Mouse (Mus musculus) spleen, postnatal 4 days (tissue): ENCODE measurements around the gene Tmigd3.

Experiments
- DNase-seq, 2 experiments: peaks; one replicate each; pipeline ENCODE4 v3.0.0; 2022; ENCODE audit warnings: low spot score in 2 of 2

Gene Tmigd3

GRCm38 (mm10) chr3:105870558-105870957, at the start of gene Tmigd3, which contains the start of gene Adora3:
Gene Tmigd3 (plus strand): TSS chr3:105870903.
Gene Adora3 (plus strand): TSS chr3:105870858.
- DNase-seq: no peak

GRCm38 (mm10) chr3:105821504-105821903, 49.2 kb upstream of the Tmigd3 start:
- DNase-seq: no peak

- DNase-seq: no peak
These were observed 47.1 kb upstream of the Tmigd3 start for GRCm38 (mm10) chr3:105823609-105824008.

DNA sequence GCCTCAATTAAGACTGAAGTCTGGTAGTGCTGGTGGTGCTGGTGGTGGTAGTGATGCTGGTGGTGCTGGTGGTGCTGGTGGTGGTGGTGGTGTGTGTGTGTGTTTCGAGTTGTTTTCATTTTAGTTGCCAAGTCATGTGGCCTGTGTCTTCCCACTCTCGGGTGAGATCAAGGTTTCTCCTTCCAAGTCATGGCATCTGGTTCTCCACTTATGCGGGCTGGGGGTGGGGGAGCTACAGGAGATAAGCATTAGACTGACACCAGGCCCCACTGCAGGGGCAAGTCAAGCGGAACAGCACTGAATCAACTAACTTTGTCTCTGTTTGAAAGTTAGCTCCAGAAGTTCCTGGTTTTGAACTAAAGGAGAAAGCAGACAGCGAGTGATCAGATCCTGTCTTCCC, 46.6 kb upstream of the Tmigd3 start:
- no peak for DNase-seq

GRCm38 (mm10) chr3:105824704-105825103, 46.0 kb upstream of the Tmigd3 start:
- DNase-seq: no peak

DNA sequence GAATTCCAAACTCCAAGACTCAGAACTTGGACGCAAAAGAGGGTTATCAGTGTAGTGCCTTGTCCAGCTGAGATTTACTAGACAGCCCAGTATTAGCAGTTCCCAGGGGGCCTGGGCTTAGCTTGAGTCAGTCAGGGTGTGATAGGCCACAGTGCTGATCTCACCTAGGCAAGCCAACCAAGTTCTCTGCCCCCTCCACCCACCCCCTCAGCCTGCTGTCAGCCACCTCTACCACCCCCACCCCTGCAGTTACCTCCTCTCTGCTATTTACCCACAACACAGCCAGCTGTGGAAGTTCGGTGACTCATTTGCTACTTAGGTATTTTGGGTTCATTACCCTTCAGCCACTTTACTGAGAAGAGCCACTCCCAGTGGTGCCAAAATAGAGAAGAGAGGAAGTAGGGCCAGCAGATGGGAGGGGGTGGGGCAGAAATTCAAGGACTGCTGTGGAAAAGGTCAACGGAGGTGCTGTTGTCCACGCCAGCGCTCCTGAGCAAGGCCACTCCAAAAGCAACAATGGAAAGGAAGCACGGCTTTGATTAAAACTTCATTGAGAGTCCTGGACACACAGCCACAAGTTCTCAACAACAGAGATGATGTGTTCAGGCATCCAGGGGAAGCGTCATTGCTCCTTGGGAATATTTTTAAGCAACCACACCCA, 45.1 kb upstream of the Tmigd3 start:
- no peak for DNase-seq

DNA sequence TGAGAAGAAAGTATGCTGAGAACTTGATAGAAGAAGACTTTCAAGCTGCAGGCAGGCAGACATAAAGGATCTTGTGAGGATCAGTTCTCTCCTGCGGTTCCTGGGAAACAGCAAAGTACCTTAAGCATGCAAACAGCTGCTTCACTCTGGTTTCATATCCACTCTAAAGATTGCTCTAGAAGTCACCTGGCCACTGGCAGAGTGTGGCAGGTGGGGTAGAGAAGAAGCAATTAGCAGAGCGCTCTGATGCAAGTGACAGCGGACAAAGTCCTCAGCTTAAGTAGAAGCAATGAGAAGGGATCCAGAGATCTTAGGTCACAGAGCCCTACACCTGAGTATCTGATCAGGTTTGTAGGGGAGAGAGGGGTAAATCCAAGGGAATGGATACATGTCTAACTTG, 39.1 kb upstream of the Tmigd3 start:
- DNase-seq: no peak

DNA sequence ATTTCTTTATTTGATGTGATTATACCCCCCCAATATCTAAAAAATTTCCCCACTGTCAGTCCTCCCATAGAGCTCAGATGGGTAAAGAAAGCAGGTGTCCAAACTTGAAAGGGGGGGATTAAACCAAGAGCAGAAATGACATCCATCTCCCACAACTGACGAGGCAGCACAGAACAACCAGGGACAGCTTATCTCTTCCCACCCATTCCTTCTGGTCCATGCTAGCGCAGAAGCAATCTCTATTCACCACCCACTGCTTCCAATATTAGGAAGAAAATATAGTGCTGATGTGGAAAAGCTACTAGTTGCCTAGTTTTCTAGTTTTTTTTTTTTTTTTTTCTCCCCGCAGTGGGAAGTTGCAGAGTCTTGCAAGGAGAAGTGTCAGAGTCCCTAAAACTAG, 34.8 kb upstream of the Tmigd3 start:
- DNase-seq: no peak

- no peak for DNase-seq
These were observed 33.8 kb upstream of the Tmigd3 start for GRCm38 (mm10) chr3:105836883-105837282.

- DNase-seq: no peak
These were observed 32.0 kb upstream of the Tmigd3 start for GRCm38 (mm10) chr3:105838655-105839054.

- DNase-seq: no peak
These were observed 30.9 kb upstream of the Tmigd3 start for GRCm38 (mm10) chr3:105839836-105840235.

DNA sequence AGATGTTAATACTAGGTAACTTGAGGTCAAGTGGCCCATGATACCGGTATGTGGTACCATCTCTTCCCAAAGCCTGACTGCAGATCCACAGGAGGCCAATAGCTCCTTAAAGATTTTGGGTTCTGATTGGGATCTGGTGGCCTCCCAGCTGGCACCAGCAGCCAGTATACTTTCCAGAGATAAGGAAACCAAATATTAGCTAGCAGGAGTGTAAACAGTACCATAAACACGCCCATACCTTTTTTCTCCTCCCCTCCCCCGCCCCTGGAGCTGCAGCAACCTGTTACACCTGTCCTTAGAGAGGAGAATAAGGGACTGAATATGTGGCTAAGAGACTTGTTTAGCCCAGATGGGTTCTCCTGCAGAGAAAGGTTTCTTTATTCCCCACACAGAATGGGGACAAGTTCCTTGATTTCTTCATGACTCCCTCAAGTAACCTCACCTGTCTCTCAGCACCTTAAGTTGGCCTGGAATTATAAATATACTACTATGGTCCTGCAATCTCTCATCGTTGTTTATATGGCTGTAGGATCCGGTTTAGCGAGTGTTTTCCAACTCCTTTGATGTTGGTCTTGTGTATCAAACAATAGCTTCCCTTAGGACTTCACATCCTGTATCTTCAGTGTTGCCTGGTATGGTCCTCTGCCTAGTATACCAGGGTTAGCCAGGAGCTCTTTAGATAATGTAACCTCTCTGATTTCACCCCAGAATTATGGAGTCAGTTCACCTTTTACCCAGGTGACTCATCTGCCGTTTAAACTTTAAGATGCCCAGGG, 24.2 kb upstream of the Tmigd3 start:
- no peak for DNase-seq

DNA sequence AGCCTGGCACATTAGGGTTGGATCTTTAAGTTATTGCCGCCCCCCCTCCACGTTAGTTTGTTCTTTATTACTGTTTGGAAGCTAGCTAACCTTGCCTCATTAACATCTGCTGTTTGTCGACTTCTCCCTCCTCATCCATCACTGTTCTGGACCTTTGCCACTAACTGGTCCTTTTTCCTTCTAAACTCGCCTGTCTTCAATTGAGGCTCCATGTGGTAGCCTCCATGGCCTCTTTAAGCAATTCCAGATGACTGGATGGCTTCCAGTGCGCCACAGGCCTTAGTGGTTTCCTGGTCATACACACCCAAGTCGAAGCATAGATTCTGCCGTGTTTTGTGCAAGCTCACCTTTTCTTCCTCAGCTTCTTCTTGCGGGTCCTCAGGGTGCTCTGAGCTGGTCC, 16.9 kb upstream of the Tmigd3 start:
- no peak for DNase-seq

- no peak for DNase-seq
These were observed 15.9 kb upstream of the Tmigd3 start for GRCm38 (mm10) chr3:105854786-105855185.

DNA sequence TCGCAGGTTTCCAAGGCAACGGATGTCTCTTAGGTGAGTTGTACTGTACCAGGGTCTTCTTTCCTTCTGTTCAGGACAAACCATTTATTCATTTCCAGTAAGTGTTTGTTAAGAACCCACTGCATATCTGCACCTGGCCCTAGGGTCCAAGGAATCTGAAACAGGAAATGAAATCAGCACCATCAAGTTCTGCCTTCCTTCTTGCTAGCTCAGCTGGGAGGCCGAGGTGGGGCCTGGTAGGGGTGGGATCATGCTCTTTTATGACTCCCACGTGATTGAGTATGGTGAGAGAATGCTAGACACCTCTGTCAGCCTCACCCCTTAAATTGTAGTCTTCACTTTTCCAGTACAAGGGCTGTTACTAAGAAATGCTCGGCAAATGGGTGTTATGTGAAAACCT, 13.2 kb upstream of the Tmigd3 start:
- no peak for DNase-seq

DNA sequence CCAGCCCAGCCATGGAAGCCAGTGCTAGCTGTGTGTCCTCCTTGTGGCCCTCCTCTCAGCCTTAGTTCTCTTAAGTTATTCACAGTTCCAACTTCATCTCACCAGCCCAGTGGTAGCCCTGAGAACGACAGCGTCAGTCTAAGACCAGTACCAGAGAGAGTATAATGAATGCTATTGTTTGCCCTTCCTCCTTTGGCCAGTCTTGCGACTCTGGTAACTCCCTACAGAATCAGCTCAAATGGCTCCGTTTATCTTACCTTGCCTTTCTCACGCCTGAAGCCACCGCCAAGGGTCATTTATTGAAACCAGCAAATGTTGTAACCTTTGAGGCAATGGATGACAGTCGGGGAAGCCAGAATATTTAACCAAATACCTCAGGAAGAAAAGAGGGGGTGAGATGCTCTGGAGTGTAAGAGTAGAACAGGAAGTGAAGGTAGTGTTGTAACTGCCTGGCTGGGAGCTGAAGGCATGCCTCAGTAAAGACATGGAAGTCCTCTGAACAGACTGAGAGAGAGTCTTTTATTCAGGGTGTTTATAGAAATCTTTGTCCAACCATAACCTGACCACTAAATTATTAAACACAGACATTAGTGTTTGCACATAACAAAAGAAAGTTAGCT, 8.8 kb upstream of the Tmigd3 start:
- no peak for DNase-seq

GRCm38 (mm10) chr3:105864123-105864522, 6.6 kb upstream of the Tmigd3 start:
- no peak for DNase-seq

GRCm38 (mm10) chr3:105865122-105865521, 5.6 kb upstream of the Tmigd3 start:
- DNase-seq: no peak

GRCm38 (mm10) chr3:105868135-105868534, 2.6 kb upstream of the Tmigd3 start:
- no peak for DNase-seq

DNA sequence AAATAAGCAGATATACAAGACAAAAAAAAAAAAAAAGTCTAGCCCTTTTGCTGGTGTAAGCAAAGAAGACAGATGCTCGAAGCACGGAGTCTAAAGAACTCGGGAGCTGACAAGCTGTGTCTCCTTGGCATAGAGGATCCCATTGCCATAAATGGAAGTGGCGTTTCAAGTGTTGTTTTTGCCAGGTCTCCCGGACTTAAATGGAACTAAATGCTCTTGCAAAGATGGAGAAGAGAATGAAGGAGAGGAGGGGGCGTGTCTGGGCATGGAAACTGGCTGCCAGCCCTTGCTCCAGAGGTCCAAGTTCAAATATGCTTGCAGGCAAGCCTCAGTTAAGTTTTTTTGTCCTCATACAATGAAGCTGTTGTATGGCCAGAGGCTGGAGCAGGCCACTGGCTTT, 1.3 kb downstream of the Tmigd3 start:
- DNase-seq: peak in 1 of 2 experiments; percentile 33

- DNase-seq: peak in 1 of 2 experiments; percentile 29
These were observed 1.9 kb downstream of the Tmigd3 start for GRCm38 (mm10) chr3:105872579-105872978.
